Mouse (Mus musculus) embryonic facial prominence, embryonic 13.5 days (tissue): ENCODE measurements around the gene Pecam1. TPM values are rescaled to one million over a fixed set of nuclear protein-coding genes. Genes with fewer than 3 reads are reported as not detected.
A peak's percentile ranks its signal among the peaks of the same experiment; 100 is the strongest.
"Not testable (repeated sequence)": the region's sequence is repeated elsewhere in the genome, so short reads cannot be mapped to it uniquely, and the experiment has no call there.

Experiments used
- ATAC-seq: fragments of 200-750 bp; cut with Nextera tagmentation; 2 replicates; pipeline ENCODE4 v1.8.0; 2017; ENCODE audit warnings: low read depth; ENCODE audit not compliant: insufficient number of reproducible peaks, insufficient read depth, low FRiP score, low TSS enrichment
- H3K27ac ChIP-seq: fragments of 300-500 bp; sonication (generic); 2 replicates; pipeline ENCODE4 v1.5.1; 2015; ENCODE audit warnings: moderate library complexity, mild to moderate bottlenecking, inconsistent platforms
- H3K27me3 ChIP-seq: fragments of 300-500 bp; sonication (generic); 2 replicates; pipeline ENCODE4 v1.6.1; 2015; ENCODE audit warnings: mild to moderate bottlenecking, inconsistent platforms
- H3K36me3 ChIP-seq: fragments of 300-500 bp; sonication (generic); 2 replicates; pipeline ENCODE4 v1.6.1; 2015; ENCODE audit warnings: mild to moderate bottlenecking, inconsistent platforms
- H3K4me1 ChIP-seq: fragments of 300-500 bp; sonication (generic); 2 replicates; pipeline ENCODE4 v1.6.1; 2015; ENCODE audit warnings: inconsistent platforms
- H3K4me2 ChIP-seq: fragments of 300-500 bp; sonication (generic); 2 replicates; pipeline ENCODE4 v1.6.1; 2015; ENCODE audit warnings: moderate library complexity, mild to moderate bottlenecking, inconsistent platforms
- H3K4me3 ChIP-seq: fragments of 300-500 bp; sonication (generic); 2 replicates; pipeline ENCODE4 v1.5.1; 2015; ENCODE audit warnings: mild to moderate bottlenecking, inconsistent platforms
- H3K9ac ChIP-seq: fragments of 300-500 bp; sonication (generic); 2 replicates; pipeline ENCODE4 v1.6.1; 2015; ENCODE audit warnings: mild to moderate bottlenecking, inconsistent platforms
- H3K9me3 ChIP-seq: fragments of 300-500 bp; sonication (generic); 2 replicates; pipeline ENCODE4 v1.6.1; 2016; ENCODE audit warnings: inconsistent platforms
- WGBS: fragments of 180-500 bp; shearing (Covaris S2); methylation state at CpG from one replicate; pipeline ENCODE4 v1.1.7; 2015; ENCODE audit warnings: mixed read lengths; 5-methylcytosine and 5-hydroxymethylcytosine counted together
- polyA plus RNA-seq: library from polyadenylated mRNA; unstranded; fragments of >200 nt; fragmentation: Nextera tagmentation; extraction: Ambion mirVana; gene quantifications from 2 replicates; pipeline ENCODE4 v1.2.1, GENCODE M21; 2015

The Pecam1 gene
- polyA plus RNA-seq, 1 experiment from 2014 or later, result 29.0 TPM

- not testable (repeated sequence) for H3K27me3 ChIP-seq, H3K4me3 ChIP-seq, H3K4me2 ChIP-seq, ATAC-seq, H3K9ac ChIP-seq, H3K27ac ChIP-seq, H3K36me3 ChIP-seq, H3K9me3 ChIP-seq
- 93% methylated on average over 9 of the region's 9 CpGs for WGBS
- peaks cover 16% of the 10 kb centered on the region for H3K4me1 ChIP-seq
Measured at GRCm38 (mm10) chr11:106724916-106725235, 25.6 kb downstream of the Pecam1 start.

GRCm38 (mm10) chr11:106724176-106724915, 26.1 kb downstream of the Pecam1 start:
- Histone ChIP-seq H3K4me2 (no peak overlapping the region), H3K9me3 (no peaks in the 10 kb centered on the region), H3K4me3 (no peak overlapping the region), H3K4me1 (peaks cover 16% of the 10 kb centered on the region), H3K9ac (no peak overlapping the region), H3K27ac (no peak overlapping the region), H3K27me3 (no peaks in the 10 kb centered on the region), H3K36me3 (no peaks in the 10 kb centered on the region)
- no peak for ATAC-seq
- 85% methylated on average over 10 of the region's 10 CpGs for WGBS

- WGBS, result 79% methylated on average over 15 of the region's 15 CpGs
- no peaks in the 10 kb centered on the region for H3K27me3 ChIP-seq
- no peak overlapping the region for H3K9ac ChIP-seq
- no peak overlapping the region for H3K4me2 ChIP-seq
- no peak overlapping the region for H3K27ac ChIP-seq
- no peaks in the 10 kb centered on the region for H3K9me3 ChIP-seq
- ATAC-seq, result no peak
- no peak overlapping the region for H3K4me3 ChIP-seq
- H3K36me3 ChIP-seq, result no peaks in the 10 kb centered on the region
- peaks cover 16% of the 10 kb centered on the region for H3K4me1 ChIP-seq
Measured at GRCm38 (mm10) chr11:106723611-106724125, 26.8 kb downstream of the Pecam1 start.

GRCm38 (mm10) chr11:106722831-106723361, 27.5 kb downstream of the Pecam1 start:
- H3K9me3 ChIP-seq, result no peaks in the 10 kb centered on the region
- H3K27me3 ChIP-seq, result no peaks in the 10 kb centered on the region
- H3K4me2 ChIP-seq, result no peak overlapping the region
- no peak overlapping the region for H3K9ac ChIP-seq
- H3K4me3 ChIP-seq, result no peak overlapping the region
- H3K36me3 ChIP-seq, result no peaks in the 10 kb centered on the region
- WGBS, result 21% methylated on average over 7 of the region's 7 CpGs
- H3K4me1 ChIP-seq, result peaks cover 9% of the 10 kb centered on the region
- no peak overlapping the region for H3K27ac ChIP-seq
- no peak for ATAC-seq

- 68% methylated on average over 8 of the region's 8 CpGs for WGBS
- ATAC-seq, result no peak
- Histone ChIP-seq H3K36me3 (no peaks in the 10 kb centered on the region), H3K4me2 (no peak overlapping the region), H3K9ac (no peak overlapping the region), H3K27me3 (no peaks in the 10 kb centered on the region), H3K9me3 (no peaks in the 10 kb centered on the region), H3K4me1 (peaks cover 5% of the 10 kb centered on the region; the same call in 1 of the 2 replicates), H3K27ac (no peak overlapping the region), H3K4me3 (no peak overlapping the region)
Measured at GRCm38 (mm10) chr11:106720379-106720778, 30.0 kb downstream of the Pecam1 start.

GRCm38 (mm10) chr11:106716568-106716967, 33.9 kb downstream of the Pecam1 start:
- Histone ChIP-seq H3K4me1 (0 out of 2 replicates have a peak, but pooled peaks cover 4% of the 10 kb centered on the region), H3K27me3 (no peaks in the 10 kb centered on the region), H3K9me3 (no peaks in the 10 kb centered on the region), H3K27ac (no peak overlapping the region), H3K36me3 (no peaks in the 10 kb centered on the region), H3K4me2 (no peak overlapping the region), H3K9ac (no peak overlapping the region), H3K4me3 (no peak overlapping the region)
- 74% methylated on average over 5 of the region's 5 CpGs for WGBS
- ATAC-seq, result no peak

GRCm38 (mm10) chr11:106715066-106715465, 35.4 kb downstream of the Pecam1 start:
- H3K27ac ChIP-seq, result peak overlapping the region; percentile 75
- H3K36me3 ChIP-seq, result no peaks in the 10 kb centered on the region
- H3K27me3 ChIP-seq, result no peaks in the 10 kb centered on the region
- no peak for ATAC-seq
- no peak overlapping the region for H3K9ac ChIP-seq
- H3K4me2 ChIP-seq, result no peak overlapping the region
- H3K9me3 ChIP-seq, result no peaks in the 10 kb centered on the region
- WGBS, result 67% methylated on average over 6 of the region's 6 CpGs
- 0 out of 2 replicates have a peak overlapping the region, but pooled peaks have one; percentile 5 for H3K4me3 ChIP-seq
- 0 out of 2 replicates have a peak, but pooled peaks cover 4% of the 10 kb centered on the region for H3K4me1 ChIP-seq

- Histone ChIP-seq H3K27me3 (no peaks in the 10 kb centered on the region), H3K27ac (no peak overlapping the region), H3K4me1 (peaks cover 33% of the 10 kb centered on the region), H3K4me3 (no peak overlapping the region), H3K36me3 (no peaks in the 10 kb centered on the region), H3K4me2 (no peak overlapping the region), H3K9ac (no peak overlapping the region), H3K9me3 (no peaks in the 10 kb centered on the region)
- no peak for ATAC-seq
- 69% methylated on average over 5 of the region's 5 CpGs for WGBS
Measured at GRCm38 (mm10) chr11:106710789-106711188, 39.6 kb downstream of the Pecam1 start.

GRCm38 (mm10) chr11:106709227-106709985, 41.0 kb downstream of the Pecam1 start:
- no peak overlapping the region for H3K4me3 ChIP-seq
- H3K27me3 ChIP-seq, result no peaks in the 10 kb centered on the region
- H3K27ac ChIP-seq, result no peak overlapping the region
- no peak for ATAC-seq
- peaks cover 33% of the 10 kb centered on the region for H3K4me1 ChIP-seq
- H3K9me3 ChIP-seq, result no peaks in the 10 kb centered on the region
- WGBS, result 21% methylated on average over 15 of the region's 15 CpGs
- H3K36me3 ChIP-seq, result no peaks in the 10 kb centered on the region
- H3K9ac ChIP-seq, result no peak overlapping the region
- peak overlapping the region; percentile 37; the same call in 1 of the 2 replicates for H3K4me2 ChIP-seq

- Histone ChIP-seq H3K4me1 (peaks cover 33% of the 10 kb centered on the region), H3K9me3 (no peaks in the 10 kb centered on the region), H3K27me3 (no peaks in the 10 kb centered on the region), H3K27ac (no peak overlapping the region), H3K4me2 (no peak overlapping the region), H3K4me3 (no peak overlapping the region), H3K36me3 (no peaks in the 10 kb centered on the region), H3K9ac (no peak overlapping the region)
- 65% methylated on average over 3 of the region's 3 CpGs for WGBS
- no peak for ATAC-seq
Measured at GRCm38 (mm10) chr11:106707866-106708265, 42.6 kb downstream of the Pecam1 start.

GRCm38 (mm10) chr11:106707085-106707484, 43.3 kb downstream of the Pecam1 start:
- no peak overlapping the region for H3K9ac ChIP-seq
- H3K36me3 ChIP-seq, result no peaks in the 10 kb centered on the region
- H3K4me1 ChIP-seq, result peaks cover 33% of the 10 kb centered on the region
- no peak overlapping the region for H3K4me2 ChIP-seq
- H3K4me3 ChIP-seq, result no peak overlapping the region
- H3K27me3 ChIP-seq, result no peaks in the 10 kb centered on the region
- ATAC-seq, result no peak
- H3K27ac ChIP-seq, result no peak overlapping the region
- WGBS, result 52% methylated on average over 8 of the region's 8 CpGs
- H3K9me3 ChIP-seq, result no peaks in the 10 kb centered on the region
